Mouse (Mus musculus): ENCODE data around the gene Ikbkg. TPM values are rescaled to one million over a fixed set of nuclear protein-coding genes. Genes with fewer than 3 reads are reported as not detected.
"Not testable (repeated sequence)": the region's sequence is repeated elsewhere in the genome, so short reads cannot be mapped to it uniquely, and the experiment has no call there.

Ikbkg gene
- total RNA-seq, 4 experiments from 2014 or later, result 68.7 to 107 (median 88.8) TPM

DNA sequence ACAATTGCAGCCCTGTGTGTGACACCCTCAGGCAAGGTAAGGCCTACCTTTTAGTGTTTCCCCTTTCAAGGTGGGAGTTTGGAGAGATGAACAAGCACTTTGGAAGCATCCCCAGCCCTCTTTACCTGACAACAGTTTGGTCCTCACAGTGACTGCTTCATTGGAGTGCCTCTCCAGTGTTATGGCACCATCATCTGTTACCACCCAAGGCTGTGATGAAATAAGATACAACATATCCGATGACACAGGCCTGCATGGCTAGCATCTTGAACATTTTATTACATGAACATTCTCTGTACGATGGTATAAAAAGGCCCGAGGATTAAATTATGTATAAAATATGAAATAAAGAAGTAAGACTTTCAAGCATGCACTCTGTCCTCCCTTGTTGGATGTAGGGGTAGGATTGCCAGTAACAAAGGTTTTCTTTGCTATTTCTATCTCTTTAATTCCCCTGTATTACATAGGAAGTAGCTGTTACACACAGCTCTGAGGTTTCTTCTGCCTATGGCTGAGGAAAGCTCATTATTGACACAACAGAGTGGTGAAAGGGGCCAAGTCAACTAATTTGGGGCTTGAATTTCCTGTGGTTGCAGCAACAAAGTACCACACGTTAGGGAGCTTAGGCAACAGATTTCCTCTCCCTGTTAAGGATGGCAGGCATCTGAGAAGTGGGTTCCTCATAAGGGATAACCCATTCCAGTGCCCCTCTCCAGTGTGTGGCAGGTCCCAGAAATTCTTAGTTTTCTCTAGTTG, 58.2 kb downstream of the Ikbkg start:
- no peak for DNase-seq

DNA sequence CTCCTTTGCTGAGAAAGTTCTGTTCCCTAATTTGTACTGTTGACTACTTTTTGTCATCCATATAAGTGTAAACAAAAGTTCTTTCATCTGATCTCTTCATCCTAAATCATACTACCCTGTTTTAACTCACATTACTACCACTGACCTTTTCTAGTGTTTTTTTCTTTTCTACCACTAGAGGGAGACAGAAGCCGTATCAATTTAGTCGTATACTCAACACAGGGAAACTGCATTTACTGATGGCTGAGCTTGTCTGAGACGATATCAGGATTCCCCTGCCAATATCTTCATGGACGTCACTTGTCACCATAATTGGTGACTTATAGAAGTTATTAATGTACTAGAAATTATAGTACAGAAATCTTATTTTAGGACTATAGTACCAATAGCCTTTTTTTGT, 59.7 kb downstream of the Ikbkg start:
- DNase-seq, result no peak

DNA sequence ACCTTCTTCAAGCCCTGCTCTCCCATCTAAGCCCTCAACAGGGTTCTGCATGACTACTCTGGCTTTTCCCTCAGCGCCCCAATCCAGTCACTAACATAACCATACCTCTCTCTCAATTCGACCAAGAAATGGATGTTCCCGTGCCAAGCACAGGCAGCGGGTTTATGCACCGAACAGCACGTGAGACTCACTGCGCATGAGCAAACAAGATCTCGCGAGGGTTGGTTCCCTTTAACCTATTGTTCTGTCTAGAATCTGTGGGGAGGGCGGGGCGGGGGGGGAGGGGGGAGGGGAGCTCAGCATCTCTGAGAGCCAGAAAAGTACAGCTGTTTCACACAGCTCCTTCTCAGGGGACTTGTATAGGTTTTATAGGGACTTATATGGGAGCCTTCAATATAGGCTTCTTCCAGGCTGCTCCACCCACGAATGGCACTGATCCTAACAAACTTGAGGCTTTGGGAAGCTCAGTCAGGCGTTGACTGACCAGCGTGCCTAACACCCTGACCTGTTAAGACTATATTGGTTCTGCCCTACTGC, 88.3 kb downstream of the Ikbkg start, which contains the start of gene Gm6880:
Gm6880 (minus strand) TSS at position 51 of the 537 bp plus-strand sequence.
- DNase-seq, result not testable (repeated sequence)

DNA sequence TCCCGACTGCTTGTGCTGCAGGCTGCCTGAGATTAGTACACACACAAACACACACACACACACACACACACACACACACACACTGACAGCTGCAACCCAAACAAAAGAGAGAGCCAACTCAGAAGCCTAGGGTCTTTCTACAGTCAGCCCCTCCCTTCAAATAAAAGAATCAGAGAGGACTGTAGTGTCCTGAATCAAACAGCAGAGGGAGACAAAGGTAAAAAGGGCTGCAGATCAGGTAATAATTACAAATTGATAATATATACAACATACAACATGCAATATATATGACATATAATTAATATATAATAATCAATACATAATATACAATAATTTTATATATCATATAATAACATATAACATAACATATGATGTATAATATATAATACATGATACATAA, 104.0 kb downstream of the Ikbkg start:
- DNase-seq, result no peak

Other genes with a start within 250 kb of the Ikbkg start
- gene Tex28, start 225.5 kb upstream of the Ikbkg start, total RNA-seq (2022), result not detected
- not detected for gene Tktl1, start 216.0 kb upstream of the Ikbkg start, total RNA-seq (2022)
- gene Flna, start 143.5 kb upstream of the Ikbkg start, total RNA-seq (2022), result 100 to 1,000 TPM; 133 to 200 (median 168) TPM
- gene Emd, start 138.6 kb upstream of the Ikbkg start, total RNA-seq (2022), result 10 to 100 TPM; 47.9 to 68.8 (median 57.1) TPM
- 100 to 1,000 TPM; 315 to 542 (median 416) TPM for gene Rpl10, start 122.5 kb upstream of the Ikbkg start, total RNA-seq (2022)
- 100 to 1,000 TPM in 2 of 4 experiments, 10 to 100 TPM in 2; 82.9 to 124 (median 103) TPM for gene Taz, start 111.4 kb upstream of the Ikbkg start, total RNA-seq (2022)
- gene Dnase1l1, start 111.0 kb upstream of the Ikbkg start, total RNA-seq (2022), result 10 to 100 TPM; 16.3 to 28.6 (median 21.8) TPM
- 100 to 1,000 TPM; 246 to 263 (median 258) TPM for gene Atp6ap1, start 96.2 kb upstream of the Ikbkg start, total RNA-seq (2022)
- gene Gdi1, start 88.3 kb upstream of the Ikbkg start, total RNA-seq (2022), result 100 to 1,000 TPM; 219 to 342 (median 266) TPM
- 10 to 100 TPM; 62.3 to 82.0 (median 71.6) TPM for gene Fam50a, start 80.3 kb upstream of the Ikbkg start, total RNA-seq (2022)
- 10 to 100 TPM in 3 of 4 experiments, 1 to 10 TPM in 1; 7.2 to 29.6 (median 19.1) TPM for gene Plxna3, start 64.2 kb upstream of the Ikbkg start, total RNA-seq (2022)
- 10 to 100 TPM; 50.0 to 63.9 (median 53.6) TPM for gene Lage3, start 39.7 kb upstream of the Ikbkg start, total RNA-seq (2022)
- 10 to 100 TPM; 65.7 to 68.0 (median 66.7) TPM for gene Ubl4a, start 20.1 kb upstream of the Ikbkg start, total RNA-seq (2022)
- 10 to 100 TPM; 22.6 to 29.6 (median 26.1) TPM for gene Slc10a3, start 19.9 kb upstream of the Ikbkg start, total RNA-seq (2022)
- gene Fam3a, start within 50 bp of the Ikbkg start, total RNA-seq (2022), result 10 to 100 TPM; 25.4 to 44.8 (median 33.5) TPM
- 100 to 1,000 TPM; 190 to 204 (median 198) TPM for gene G6pdx, start 35.9 kb downstream of the Ikbkg start, total RNA-seq (2022)
- not detected for gene Gm6880, start 88.1 kb downstream of the Ikbkg start, total RNA-seq (2022)
- gene Olfr1326-ps1, start 181.6 kb downstream of the Ikbkg start, total RNA-seq (2022), result not detected
- gene Olfr1325, start 199.4 kb downstream of the Ikbkg start, total RNA-seq (2022), result not detected